Mouse (Mus musculus): ENCODE measurements around the gene Mybl2. TPM values are rescaled to one million over a fixed set of nuclear protein-coding genes. Genes with fewer than 3 reads are reported as not detected.

Gene Mybl2
- polyA plus RNA-seq, 1 experiment from 2014 or later, result 57.5 TPM

GRCm38 (mm10) chr2:163075234-163075633, 20.7 kb downstream of the Mybl2 start:
- H3K36me3 ChIP-seq, result peaks cover 96% of the 10 kb centered on the region
- no peak overlapping the region for H3K4me3 ChIP-seq
- no peaks in the 10 kb centered on the region for H3K9me3 ChIP-seq (replicated peaks)
- WGBS, result 78% methylated on average over 3 of the region's 3 CpGs
- H3K27me3 ChIP-seq (ENCODE audit: low read depth, poor library complexity, severe bottlenecking), result no peaks in the 10 kb centered on the region
- DNase-seq (ENCODE audit: low spot score), result no peak
- no peak overlapping the region for H3K27ac ChIP-seq (replicated peaks)
- peaks cover 7% of the 10 kb centered on the region for H3K4me1 ChIP-seq

- Histone ChIP-seq H3K27me3 (ENCODE audit: low read depth, poor library complexity, severe bottlenecking) (no peaks in the 10 kb centered on the region), H3K36me3 (peaks cover 92% of the 10 kb centered on the region), H3K4me3 (no peak overlapping the region), H3K9me3 (replicated peaks) (no peaks in the 10 kb centered on the region), H3K27ac (replicated peaks) (no peak overlapping the region), H3K4me1 (peaks cover 7% of the 10 kb centered on the region)
- no peak for DNase-seq (ENCODE audit: low spot score)
- WGBS, result 96% methylated on average over 4 of the region's 4 CpGs
These were observed 24.6 kb downstream of the Mybl2 start for GRCm38 (mm10) chr2:163079041-163079440.

GRCm38 (mm10) chr2:163082591-163082990, 28.1 kb downstream of the Mybl2 start:
- no peak for DNase-seq (ENCODE audit: low spot score)
- no peaks in the 10 kb centered on the region for H3K9me3 ChIP-seq (replicated peaks)
- 89% methylated on average over 5 of the region's 5 CpGs for whole genome bisulfite sequencing
- no peaks in the 10 kb centered on the region for H3K4me1 ChIP-seq
- H3K4me3 ChIP-seq, result no peak overlapping the region
- H3K27me3 ChIP-seq (ENCODE audit: low read depth, poor library complexity, severe bottlenecking), result no peaks in the 10 kb centered on the region
- H3K36me3 ChIP-seq, result peaks cover 69% of the 10 kb centered on the region
- H3K27ac ChIP-seq (replicated peaks), result no peak overlapping the region

GRCm38 (mm10) chr2:163084519-163084918, 30.0 kb downstream of the Mybl2 start:
- Histone ChIP-seq H3K4me1 (no peaks in the 10 kb centered on the region), H3K9me3 (replicated peaks) (no peaks in the 10 kb centered on the region), H3K4me3 (no peak overlapping the region), H3K27ac (replicated peaks) (no peak overlapping the region), H3K36me3 (peaks cover 50% of the 10 kb centered on the region), H3K27me3 (ENCODE audit: low read depth, poor library complexity, severe bottlenecking) (no peaks in the 10 kb centered on the region)
- WGBS, result 90% methylated on average over 3 of the region's 3 CpGs
- no peak for DNase-seq (ENCODE audit: low spot score)

GRCm38 (mm10) chr2:163085047-163085446, 30.6 kb downstream of the Mybl2 start:
- Histone ChIP-seq H3K27me3 (ENCODE audit: low read depth, poor library complexity, severe bottlenecking) (no peaks in the 10 kb centered on the region), H3K36me3 (peaks cover 45% of the 10 kb centered on the region), H3K9me3 (replicated peaks) (no peaks in the 10 kb centered on the region), H3K4me3 (no peak overlapping the region), H3K27ac (replicated peaks) (no peak overlapping the region), H3K4me1 (no peaks in the 10 kb centered on the region)
- WGBS, result 88% methylated on average over 6 of the region's 6 CpGs
- DNase-seq (ENCODE audit: low spot score), result no peak

- no peaks in the 10 kb centered on the region for H3K4me1 ChIP-seq
- 88% methylated on average over 8 of the region's 8 CpGs for WGBS
- H3K27me3 ChIP-seq (ENCODE audit: low read depth, poor library complexity, severe bottlenecking), result no peaks in the 10 kb centered on the region
- H3K4me3 ChIP-seq, result no peak overlapping the region
- no peak overlapping the region for H3K27ac ChIP-seq (replicated peaks)
- H3K36me3 ChIP-seq, result peaks cover 33% of the 10 kb centered on the region
- H3K9me3 ChIP-seq (replicated peaks), result no peaks in the 10 kb centered on the region
- no peak for DNase-seq (ENCODE audit: low spot score)
These were observed 32.1 kb downstream of the Mybl2 start for GRCm38 (mm10) chr2:163086561-163086960.

DNA sequence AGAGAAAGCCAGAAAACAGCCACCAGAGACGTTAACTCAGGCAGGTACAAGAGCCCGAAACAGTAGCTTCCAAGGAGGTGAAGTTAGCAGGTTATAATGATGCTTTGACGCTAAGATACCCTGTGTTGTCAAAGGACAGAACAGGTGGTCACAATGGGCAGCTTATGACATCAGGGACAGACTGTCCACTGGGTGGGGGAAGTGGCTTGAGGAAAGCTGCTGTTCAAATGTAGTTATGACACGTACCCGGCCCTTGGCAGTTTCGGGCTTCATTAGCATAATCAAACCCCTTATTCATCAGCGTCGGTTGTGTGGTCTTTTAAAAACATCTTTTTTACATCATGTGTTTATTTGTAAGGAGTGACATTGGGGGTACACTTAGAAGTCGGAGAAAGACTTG, 33.2 kb downstream of the Mybl2 start, which contains the start of gene Gtsf1l:
Gene Gtsf1l (minus strand): TSS at position 128 of the 400 bp plus-strand sequence.
- Histone ChIP-seq H3K27ac (replicated peaks) (no peak within 1 kb of the TSS), H3K9me3 (replicated peaks) (no peaks in the 10 kb centered on the region), H3K4me1 (no peaks in the 10 kb centered on the region), H3K4me3 (no peak within 1 kb of the TSS), H3K27me3 (ENCODE audit: low read depth, poor library complexity, severe bottlenecking) (no peaks in the 10 kb centered on the region), H3K36me3 (peaks cover 22% of the 10 kb centered on the region)
- DNase-seq (ENCODE audit: low spot score), result no peak
- 89% methylated on average over 9 of the region's 9 CpGs for WGBS

DNA sequence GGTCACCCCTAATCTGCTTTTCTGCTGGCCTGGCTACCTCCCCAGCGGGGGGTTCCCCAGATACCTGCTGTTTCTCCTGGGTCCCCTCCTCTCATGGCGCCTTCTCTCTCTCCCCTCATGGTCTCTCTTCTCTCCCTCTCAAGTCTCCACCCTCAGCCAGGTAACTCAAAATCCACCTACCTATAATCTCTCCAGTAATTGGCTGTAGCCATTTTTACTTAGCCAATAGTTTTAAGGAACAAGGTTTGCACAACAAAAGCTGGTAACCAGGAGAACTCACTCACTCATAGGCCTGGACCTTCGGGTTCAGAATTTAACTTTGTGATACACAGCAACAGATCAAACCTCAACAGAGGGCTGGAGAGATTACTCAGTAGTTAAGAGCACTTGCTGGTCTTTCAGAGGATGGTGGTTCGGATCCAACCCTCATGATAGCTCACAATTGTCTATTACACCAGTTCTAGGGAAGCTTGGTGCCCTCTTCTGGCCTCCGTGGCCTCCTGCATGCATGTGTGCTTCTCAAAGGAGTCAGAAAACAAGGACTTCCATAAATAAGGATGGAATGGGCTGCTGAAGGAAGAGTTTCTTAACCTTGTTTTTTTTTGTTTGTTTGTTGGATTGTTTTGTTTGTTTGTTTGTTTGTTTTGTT, 35.1 kb downstream of the Mybl2 start:
- DNase-seq (ENCODE audit: low spot score), result no peak
- Histone ChIP-seq H3K27ac (replicated peaks) (no peak overlapping the region), H3K27me3 (ENCODE audit: low read depth, poor library complexity, severe bottlenecking) (no peaks in the 10 kb centered on the region), H3K36me3 (peaks cover 7% of the 10 kb centered on the region), H3K4me3 (no peak overlapping the region), H3K4me1 (no peaks in the 10 kb centered on the region), H3K9me3 (replicated peaks) (no peaks in the 10 kb centered on the region)
- WGBS, result 79% methylated on average over 5 of the region's 5 CpGs

- DNase-seq (ENCODE audit: low spot score), result no peak
- Histone ChIP-seq H3K36me3 (no peaks in the 10 kb centered on the region), H3K27me3 (ENCODE audit: low read depth, poor library complexity, severe bottlenecking) (0 out of 2 replicates have a peak, but pooled peaks cover 9% of the 10 kb centered on the region), H3K9me3 (replicated peaks) (no peaks in the 10 kb centered on the region), H3K27ac (replicated peaks) (no peak overlapping the region), H3K4me1 (peaks cover 17% of the 10 kb centered on the region), H3K4me3 (no peak overlapping the region)
- 95% methylated on average over 10 of the region's 10 CpGs for WGBS
These were observed 40.4 kb downstream of the Mybl2 start for GRCm38 (mm10) chr2:163094909-163095308.

- no peak overlapping the region for H3K27ac ChIP-seq (replicated peaks)
- H3K4me3 ChIP-seq, result no peak overlapping the region
- H3K4me1 ChIP-seq, result peaks cover 18% of the 10 kb centered on the region
- H3K9me3 ChIP-seq (replicated peaks), result no peaks in the 10 kb centered on the region
- H3K36me3 ChIP-seq, result no peaks in the 10 kb centered on the region
- peaks cover 17% of the 10 kb centered on the region; the same call in 1 of the 2 replicates for H3K27me3 ChIP-seq (ENCODE audit: low read depth, poor library complexity, severe bottlenecking)
- DNase-seq (ENCODE audit: low spot score), result no peak
- 75% methylated on average over 3 of the region's 3 CpGs for WGBS
These were observed 41.3 kb downstream of the Mybl2 start for GRCm38 (mm10) chr2:163095784-163096183.

DNA sequence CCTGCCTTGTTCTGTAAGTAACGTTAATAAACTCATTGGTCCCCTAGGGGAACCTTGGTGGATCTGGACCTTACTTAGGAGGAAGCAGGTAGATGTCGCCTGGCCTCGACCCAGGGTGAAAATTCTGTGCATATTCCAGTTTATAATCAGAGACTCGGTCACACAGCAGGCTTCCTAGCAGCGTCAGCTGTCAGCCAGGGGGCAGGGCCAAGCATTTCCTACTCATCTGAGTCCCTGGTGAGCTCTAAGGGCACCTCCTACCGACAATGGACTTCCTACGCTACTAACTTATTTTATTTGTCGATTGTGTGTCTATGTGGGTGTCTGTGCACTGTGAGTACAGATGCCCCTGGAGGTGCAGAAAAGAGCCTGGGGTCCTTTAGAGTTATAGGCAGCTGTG, 45.4 kb downstream of the Mybl2 start:
- H3K36me3 ChIP-seq, result no peaks in the 10 kb centered on the region

DNA sequence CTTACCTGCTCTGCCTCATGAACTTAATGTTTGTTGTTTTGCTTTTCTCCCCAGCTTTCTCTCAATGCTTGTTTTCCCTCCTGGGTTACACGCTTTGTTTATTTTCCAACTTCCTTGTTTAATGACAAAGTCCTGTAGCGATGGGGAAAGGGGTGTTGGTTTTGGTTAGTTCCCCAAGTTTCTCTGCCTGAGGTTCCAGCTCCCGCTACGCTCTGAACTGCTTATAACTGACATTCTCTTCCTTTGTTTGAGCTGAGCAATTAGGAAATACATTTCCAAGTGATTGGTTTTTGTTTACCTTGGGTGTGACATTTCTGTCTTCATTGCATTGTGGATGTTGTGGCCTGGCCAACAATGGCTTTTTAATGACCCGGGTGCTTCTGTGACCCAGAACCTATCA, 46.1 kb downstream of the Mybl2 start:
- no peaks in the 10 kb centered on the region for H3K36me3 ChIP-seq
- H3K27ac ChIP-seq (replicated peaks), result no peak overlapping the region
- DNase-seq (ENCODE audit: low spot score), result no peak
- no peaks in the 10 kb centered on the region for H3K9me3 ChIP-seq (replicated peaks)
- WGBS, result 80% methylated on average over 5 of the region's 5 CpGs
- H3K27me3 ChIP-seq (ENCODE audit: low read depth, poor library complexity, severe bottlenecking), result peaks cover 42% of the 10 kb centered on the region
- H3K4me3 ChIP-seq, result no peak overlapping the region
- H3K4me1 ChIP-seq, result peaks cover 50% of the 10 kb centered on the region

More for the DNA sequence above, 45.4 kb downstream of the Mybl2 start:
- 58% methylated on average over 8 of the region's 8 CpGs for WGBS
- Histone ChIP-seq H3K4me3 (no peak overlapping the region), H3K27me3 (ENCODE audit: low read depth, poor library complexity, severe bottlenecking) (peaks cover 42% of the 10 kb centered on the region), H3K9me3 (replicated peaks) (no peaks in the 10 kb centered on the region), H3K4me1 (peaks cover 55% of the 10 kb centered on the region), H3K27ac (replicated peaks) (no peak overlapping the region)
- DNase-seq (ENCODE audit: low spot score), result no peak

- H3K4me3 ChIP-seq, result no peak overlapping the region
- WGBS, result 3% methylated on average over 10 of the region's 10 CpGs
- H3K36me3 ChIP-seq, result no peaks in the 10 kb centered on the region
- H3K9me3 ChIP-seq (replicated peaks), result no peaks in the 10 kb centered on the region
- peak overlapping the region; percentile 61 for H3K27ac ChIP-seq (replicated peaks)
- peak; percentile 90 for DNase-seq (ENCODE audit: low spot score)
- H3K4me1 ChIP-seq, result peaks cover 50% of the 10 kb centered on the region
- H3K27me3 ChIP-seq (ENCODE audit: low read depth, poor library complexity, severe bottlenecking), result peaks cover 42% of the 10 kb centered on the region
These were observed 47.2 kb downstream of the Mybl2 start for GRCm38 (mm10) chr2:163101646-163102203.
